Mouse (Mus musculus) urinary bladder, adult 18-20 months (tissue): ENCODE measurements around the gene Igflr1.

Source experiments
- DNase-seq, 2 experiments: peaks; one replicate each; pipeline ENCODE4 v3.0.0; 2022; ENCODE audit warnings: low spot score in 2 of 2, mixed read lengths in 2 of 2

The Igflr1 gene

DNA sequence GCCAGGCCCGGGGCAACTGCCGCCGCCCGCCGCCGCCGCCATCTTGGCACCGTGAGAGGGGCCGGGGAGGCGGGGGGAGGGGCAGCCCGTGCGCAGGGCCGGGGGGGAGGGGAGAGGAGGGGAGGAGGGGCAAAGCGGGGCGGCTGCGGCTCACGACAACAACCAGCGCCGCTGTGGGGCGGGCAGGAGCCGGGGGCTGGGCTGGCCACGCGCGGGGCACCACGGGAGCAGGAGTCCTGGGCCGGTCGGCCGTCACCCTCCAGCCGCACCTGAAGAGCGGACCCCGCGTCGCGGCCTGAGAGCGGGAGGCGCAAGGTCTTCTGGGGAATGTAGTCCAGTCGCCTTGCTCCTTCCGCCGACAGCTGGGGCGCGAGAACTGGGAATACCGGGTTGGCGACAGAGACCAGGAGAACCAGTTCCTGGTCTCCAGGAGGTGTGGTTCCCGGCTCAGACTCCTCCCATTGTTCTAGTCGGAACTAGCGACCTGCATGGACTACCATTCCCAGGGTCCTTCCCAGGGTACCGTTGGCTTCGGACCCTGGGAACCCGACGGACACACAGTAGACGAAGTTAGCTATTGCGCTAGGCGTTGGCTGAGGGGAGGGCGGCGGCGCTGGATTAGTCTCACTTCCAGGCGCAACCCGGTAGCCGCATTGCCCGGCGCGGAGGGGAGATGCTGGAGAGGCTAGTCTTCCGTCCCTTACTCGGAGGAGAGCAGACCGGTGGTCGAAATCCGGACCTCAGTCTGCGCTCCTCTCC, 23.6 kb downstream of the Igflr1 start, which contains the start of gene Kmt2b:
Gene Kmt2b, minus strand, starts transcription at position 51 of the 759 bp plus-strand sequence.
- peak; percentile 89 to 98 for DNase-seq

DNA sequence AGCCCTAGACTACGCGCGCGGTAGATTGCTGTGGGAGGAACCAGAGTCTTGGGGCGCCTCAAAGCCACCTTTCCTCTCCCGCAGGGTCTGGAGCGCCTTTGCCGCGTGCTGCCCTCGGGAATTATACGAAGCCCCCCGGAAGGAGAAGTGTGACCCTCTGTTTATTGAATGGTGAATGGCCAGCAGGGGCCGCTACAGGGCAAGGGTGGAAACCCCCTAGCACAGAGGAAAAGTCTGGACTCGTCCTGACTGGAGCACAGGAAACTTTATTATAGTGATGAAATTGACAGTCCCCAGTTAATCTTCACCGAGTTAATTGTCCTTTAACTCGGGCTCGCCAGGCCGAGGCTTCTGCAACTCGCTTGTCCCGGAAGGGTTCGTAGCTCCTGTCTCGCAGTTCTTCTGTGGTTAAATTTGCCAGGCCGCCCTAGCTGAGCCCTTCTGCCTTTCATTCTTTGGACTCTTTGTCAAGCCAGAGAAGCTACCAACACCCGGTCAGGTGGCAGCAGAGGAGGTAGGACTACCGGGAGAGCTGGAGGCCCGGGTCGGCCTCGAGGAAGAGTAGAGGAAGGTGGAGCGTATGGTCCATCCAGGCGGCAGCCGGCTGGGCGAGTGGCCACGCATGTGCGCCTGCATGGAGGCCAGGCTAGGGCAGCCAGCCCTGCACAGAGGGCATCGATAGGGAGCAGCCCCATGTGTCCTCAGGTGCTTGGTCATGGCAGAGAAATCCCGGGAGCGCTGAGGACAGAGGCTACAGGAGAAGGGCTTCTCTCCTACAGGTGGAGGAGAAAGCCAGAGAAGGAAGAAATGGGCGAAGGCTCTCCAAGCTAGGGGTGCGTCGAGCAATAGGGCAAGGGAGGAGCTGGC, 24.4 kb downstream of the Igflr1 start:
- DNase-seq, result peak; percentile 73 to 85

DNA sequence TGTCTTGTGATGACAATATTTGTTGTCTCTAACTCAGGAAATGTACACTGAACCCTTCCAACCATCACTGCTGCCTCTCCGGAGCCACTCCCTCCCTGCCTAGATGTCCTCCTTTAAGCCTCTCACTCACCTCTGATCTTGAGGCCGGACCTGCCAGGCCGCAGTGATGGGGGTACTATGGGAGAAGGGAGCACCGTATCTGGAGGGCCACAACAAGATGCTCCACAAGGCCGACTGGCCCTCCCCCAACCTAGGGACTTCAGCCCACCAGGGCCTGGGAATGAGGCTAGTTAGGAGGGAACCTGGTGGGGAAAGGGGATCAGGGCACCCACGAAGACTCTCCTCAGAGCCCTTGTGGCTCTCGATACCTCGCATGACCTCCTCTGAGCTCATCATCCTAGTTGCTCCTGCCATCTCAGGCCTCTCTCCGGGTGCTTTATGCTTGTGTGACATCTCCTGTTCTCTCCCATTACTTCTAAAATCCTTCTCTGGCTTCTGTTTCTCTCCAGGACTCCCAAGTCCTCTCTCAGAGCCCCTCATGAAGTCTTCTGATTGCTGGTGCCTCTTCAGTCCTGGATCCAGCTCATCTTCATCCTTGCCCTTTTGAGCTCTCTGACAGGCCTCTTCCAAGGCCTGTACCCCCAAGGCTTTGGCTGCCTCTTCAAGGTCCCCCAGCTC, 25.8 kb downstream of the Igflr1 start:
- DNase-seq, result no peak

DNA sequence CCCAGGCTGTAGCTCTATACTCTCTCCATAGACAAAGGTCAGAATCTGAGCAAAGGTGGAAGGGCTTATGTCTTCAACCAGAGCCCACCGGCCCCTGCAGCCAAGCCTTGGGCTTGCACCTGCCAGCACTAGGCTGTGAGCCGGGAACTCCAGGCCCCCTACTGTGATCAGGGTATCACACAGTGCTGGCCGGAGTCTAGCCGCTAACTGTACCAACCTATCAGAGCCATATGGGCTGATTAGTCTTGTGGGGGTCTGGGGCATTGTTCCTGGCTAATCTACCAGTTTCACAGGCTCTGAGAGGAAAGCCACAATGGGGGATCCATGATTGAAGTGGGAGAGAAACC, 26.4 kb downstream of the Igflr1 start:
- DNase-seq, result no peak

DNA sequence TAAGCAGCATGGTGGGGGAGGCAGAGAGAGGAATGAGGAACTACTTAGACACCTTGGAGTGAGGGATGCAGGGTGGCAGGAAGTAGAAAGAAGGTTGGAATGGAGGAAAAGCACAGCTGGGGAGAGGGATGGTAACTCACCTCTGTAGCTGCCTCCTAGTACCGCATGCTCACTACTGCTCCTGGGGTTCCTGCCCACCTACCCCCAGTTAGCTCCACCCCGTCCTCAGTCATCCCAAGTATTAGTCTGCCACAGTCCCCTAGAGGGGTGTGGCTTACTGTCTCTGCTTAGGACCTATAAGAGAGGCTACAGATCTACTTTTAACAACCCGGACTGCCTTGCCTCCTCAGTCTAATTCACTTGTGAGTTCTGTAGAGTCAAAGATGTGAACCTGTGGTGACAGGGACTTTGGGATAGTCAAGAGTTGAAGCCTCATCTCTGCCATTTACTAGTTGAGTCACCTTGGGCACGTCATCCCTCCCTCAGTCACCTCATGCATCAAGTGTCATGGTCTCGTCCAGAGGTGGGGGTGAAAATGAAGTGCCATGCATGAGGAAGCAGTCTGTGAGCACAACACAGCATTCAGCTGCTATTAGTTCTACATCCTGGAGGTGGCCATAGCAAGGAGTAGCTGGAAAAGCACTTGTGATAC, 27.7 kb downstream of the Igflr1 start:
- DNase-seq, result no peak

DNA sequence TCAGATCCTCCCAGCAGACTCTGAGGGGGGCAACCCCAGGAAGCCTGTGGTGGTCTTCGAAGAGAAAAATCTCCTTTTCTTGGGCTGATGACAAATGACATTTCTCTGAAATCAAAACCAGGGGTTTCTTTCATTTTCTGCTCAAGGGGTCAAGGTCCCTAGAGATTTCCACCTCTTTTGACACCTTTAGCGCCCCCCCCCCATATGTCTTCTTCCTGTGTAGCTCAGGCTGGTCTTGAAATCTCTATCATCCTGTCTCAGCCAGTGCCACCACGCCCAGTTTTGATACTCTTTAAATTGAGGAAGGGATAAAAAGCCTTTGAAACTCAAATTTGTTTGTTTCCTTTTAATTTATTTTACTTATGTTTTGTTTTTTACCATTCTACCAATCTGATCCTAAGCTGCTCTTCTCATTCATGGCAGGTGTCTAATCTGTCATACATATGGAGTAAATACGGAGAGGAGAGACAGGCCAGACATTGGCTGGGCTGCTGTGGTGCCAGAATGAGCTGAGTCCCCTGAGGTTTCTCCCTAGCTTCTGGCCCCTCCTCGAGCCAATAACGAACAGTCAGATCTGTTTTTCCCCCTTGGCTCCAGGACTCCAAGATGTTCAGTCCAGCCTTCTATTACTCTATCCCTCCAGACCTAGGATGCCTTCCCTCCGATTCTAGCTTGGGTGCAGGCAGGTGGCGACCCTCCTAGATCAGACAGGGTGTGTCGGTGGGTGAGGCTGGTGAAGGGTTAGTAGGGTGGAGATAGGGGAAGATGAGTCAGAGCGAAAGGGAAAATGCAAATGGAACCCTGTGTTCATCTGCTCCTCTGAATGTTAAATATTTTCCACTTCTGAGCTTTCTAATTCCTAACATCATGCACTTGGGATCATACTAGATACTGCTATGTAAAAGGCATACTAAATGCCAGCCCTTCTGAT, 28.6 kb downstream of the Igflr1 start:
- DNase-seq, result no peak

DNA sequence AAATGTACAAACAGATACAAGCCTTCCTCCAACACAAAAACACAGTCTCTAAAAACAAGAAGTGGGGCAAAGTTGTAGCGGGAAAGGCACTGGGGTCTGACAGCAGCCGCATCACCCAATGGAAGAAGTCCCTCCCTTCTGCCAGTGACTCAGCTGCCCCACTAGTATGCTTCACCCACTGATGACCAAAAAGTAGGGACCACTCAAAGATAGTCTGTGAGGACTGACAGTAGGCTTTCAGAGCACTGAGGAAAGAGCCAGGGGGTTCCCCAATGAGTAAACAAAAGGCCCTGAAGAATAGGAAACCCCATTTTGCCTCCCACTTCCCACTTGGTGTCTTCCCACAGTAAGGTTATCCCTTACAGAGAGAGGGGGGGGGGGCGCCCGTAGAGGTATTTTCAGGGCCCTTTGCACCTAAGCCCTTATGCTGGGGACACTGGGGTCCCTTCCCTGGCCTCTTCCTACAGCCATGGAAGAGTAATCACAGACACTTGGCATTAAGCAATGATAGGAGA, 29.3 kb downstream of the Igflr1 start:
- DNase-seq, result no peak

DNA sequence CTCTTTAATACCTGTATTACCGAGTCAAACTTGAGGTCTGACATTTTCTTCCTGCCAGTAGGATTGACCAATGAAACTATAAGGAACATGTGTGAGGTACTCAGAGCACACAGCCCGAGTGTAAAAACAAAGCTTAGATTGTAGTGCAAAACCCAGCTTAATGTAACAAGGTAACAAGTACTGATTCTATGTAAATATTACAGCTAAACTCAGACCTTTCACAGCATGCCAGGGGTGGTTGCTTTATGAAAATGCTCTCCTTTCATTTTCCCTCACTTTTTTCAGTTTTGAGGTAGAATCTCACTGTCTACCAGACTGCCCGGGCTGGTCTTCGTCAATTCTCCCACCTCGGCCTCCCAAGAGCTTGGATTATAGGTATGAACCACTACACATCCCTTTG, 30.9 kb downstream of the Igflr1 start:
- no peak for DNase-seq

DNA sequence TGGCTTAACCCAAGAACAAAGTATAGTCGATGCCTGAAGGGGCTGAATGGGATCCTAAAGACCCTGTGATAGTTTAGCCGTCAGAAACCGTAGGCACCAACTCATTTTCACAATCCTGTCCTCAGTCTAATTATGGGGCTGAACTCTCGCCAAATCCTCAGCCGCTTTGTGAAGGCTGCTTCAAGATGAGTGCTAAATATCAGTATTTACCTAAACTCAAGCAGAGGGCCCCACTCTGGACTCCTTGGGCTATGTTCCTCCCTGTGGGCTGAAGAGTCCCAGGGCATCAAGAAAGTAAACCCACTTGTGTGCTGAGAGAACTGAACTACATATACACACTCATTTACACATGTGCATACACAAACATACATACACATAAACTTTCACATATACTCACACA, 31.6 kb downstream of the Igflr1 start:
- DNase-seq, result no peak

DNA sequence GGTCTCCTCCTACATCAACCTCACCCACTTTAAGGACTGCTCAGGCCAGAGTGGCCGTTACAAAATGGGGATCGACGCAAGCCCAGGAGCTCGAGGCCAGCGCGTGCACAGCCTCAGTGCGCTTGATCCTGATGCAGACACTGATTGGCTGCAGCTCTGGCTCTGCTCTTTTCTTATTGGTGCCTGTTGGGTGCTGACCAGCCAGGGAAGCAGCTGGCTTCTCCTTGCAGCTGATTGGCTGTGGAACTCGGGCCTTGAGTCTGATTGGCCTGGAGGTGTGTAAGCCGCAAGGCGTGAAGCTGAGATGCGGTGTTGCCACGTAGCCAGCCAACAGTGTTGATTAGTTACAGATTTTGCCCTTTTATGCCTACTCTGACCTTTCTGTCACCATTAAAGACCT, 33.6 kb downstream of the Igflr1 start, which contains the start of gene Zbtb32:
Gene Zbtb32, minus strand, starts transcription at position 124 of the 400 bp plus-strand sequence.
- DNase-seq, result no peak

DNA sequence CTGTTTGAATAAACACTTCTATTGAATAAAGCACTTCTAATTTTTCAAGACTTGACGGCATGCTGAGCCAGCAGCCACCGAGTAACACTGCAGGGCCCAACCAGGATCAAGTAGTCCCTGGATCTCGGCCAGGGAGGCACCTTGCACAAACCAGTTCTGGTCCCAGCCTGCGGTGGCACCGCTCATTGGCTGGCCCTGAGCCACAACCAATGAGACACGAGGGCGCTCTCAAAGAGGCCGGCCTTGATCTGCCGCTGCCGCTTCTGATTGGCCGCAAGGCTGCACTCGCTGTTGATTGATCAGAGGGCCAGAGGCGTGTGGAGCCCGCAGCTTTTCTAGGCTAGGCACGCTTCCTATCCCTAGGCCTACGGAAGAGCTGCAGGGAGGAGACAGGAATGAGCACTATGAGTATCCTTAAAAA, 34.7 kb downstream of the Igflr1 start:
- DNase-seq, result peak; percentile 75 to 85

DNA sequence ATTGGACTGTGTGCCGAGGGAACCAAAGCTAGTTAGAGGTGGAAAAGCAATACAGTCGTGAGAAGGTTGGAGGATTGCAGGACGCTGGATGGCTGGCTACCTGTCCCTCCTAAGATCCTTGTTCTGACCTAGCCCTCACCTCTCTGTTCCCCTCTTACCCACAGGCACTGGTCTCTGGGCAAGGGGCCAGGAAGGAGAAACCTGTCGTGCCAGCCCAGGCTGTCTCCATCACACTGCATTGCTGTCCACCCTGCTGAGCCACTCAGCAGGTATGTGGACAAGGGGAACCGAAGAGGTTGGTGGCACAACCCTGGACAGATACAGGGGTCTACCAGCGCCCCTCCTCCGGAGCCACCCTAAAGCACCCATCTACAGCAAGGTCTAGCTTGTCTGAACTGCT, 35.4 kb downstream of the Igflr1 start:
- DNase-seq, result peak; percentile 61 to 86

DNA sequence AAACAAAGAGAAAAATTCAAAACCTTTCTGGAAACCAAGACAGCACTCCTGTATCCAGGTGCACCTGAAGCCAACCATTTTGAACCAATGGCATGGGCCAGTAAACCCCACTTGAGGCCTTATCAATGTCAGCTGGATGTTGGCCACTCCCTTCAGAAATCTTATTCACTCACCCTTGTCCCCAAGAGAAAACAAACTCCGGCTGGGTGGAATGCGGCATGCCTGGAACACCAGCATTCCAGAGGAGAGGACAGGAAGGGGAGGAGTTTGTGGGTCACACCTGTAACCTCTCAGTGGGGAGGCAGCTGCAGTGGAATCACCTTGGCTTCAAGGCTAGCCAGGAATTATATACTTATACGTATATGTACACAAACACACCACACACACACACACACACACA, 37.4 kb downstream of the Igflr1 start:
- peak in 1 of 2 experiments; percentile 78 for DNase-seq

DNA sequence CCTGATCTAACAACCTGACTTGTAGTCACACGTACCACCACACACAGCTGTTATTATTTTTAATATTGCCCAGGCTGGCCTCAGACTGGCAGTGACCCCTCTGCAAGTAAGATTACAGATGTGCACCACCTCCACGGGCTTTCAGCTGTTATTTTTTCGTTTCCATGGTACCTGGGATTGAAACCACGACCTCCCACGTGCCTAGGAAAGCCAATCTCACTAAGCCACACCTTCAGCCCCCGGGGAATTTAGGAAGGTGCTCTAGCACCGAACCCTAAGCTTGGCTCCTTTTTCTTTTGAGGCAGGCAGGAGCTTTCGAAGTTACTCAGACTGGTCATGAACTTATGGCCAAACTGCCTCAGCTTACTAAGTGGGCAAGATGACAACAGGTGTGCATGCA, 39.2 kb downstream of the Igflr1 start:
- DNase-seq, result no peak

DNA sequence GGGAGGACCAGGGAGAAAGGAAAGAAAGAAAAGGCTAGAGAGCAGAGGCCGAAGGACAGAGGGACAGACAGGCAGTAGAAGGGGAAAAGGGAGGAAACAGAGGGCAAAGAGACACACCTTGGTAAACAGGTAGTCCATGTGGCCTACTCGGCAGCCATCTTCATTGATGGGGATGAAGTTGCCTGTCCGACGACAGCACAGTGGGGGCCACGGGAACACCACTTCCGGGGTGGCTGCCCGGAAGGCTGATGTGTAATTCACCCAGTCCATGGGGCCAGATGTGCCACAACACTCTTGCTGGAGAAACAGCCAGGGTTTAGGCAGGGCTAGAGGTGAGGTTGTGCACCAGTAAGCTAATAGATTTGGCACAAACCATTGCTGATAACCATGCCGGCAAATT, 39.7 kb downstream of the Igflr1 start:
- no peak for DNase-seq

DNA sequence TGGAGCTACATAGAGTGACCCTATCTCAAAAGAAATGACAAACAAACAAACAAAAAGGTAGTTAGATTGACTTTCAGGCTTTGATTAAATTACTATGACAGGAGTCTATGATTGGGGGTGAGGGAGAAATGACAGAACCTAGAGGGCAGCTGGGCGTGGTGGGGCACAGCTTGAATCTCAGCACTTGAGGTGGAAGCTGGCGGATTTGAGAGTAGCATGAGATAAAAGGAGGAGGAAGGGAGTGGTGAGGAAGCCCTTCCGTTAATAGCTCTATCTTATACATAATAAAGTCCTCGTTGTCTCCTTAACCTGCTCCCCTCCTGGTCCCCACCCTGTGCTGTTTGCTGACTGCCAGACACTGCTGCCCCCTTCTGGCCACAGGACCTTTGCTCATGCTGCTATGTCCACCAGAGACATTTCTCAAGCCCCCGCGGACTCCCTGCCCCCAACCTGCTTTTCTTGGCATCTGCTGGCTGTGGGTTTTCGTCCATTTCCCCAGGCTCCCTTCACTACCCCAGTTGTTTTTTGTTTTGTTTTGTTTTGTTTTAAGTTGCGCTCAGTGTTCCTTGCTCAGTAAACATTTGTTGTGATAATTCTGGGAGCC, 42.6 kb downstream of the Igflr1 start:
- no peak for DNase-seq

DNA sequence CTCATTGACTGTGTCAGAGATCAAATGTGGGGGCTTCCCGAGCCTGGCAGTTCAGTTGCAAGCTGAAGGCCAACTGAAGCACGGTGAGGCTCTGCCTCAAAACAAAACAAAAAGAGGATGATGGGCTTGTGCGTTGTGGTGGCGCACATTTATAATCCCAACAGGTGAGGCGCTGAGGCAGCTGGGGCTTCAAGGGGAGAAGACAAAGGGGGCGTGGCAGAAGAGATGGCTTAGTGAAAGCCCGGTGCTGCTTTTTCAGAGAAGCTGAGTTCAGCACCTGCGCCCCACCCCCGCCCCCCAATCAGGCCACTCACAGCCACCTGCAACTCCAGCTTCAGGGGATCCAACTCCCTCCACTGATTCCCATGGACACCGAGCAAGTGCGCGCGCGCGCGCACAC, 43.2 kb downstream of the Igflr1 start:
- no peak for DNase-seq

DNA sequence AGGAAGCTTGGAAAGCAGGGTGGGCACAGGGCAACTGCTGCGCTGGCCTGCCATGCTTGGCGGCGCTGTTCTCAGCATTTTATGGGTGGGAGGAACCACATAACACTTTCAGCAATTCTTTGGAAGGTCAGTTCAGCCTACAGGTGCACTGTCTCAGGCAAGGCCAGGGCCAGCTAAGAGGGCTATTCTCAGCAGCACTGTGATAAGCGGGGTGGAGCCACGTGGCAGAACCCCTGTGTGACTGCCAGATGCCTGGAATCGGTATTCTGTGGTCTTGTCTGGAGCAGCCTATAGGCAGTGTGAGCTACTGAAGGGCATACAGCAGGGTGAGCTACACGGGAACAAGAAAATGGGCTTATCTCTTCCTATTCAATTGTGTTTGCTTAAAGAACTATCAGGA, 44.8 kb downstream of the Igflr1 start:
- no peak for DNase-seq

DNA sequence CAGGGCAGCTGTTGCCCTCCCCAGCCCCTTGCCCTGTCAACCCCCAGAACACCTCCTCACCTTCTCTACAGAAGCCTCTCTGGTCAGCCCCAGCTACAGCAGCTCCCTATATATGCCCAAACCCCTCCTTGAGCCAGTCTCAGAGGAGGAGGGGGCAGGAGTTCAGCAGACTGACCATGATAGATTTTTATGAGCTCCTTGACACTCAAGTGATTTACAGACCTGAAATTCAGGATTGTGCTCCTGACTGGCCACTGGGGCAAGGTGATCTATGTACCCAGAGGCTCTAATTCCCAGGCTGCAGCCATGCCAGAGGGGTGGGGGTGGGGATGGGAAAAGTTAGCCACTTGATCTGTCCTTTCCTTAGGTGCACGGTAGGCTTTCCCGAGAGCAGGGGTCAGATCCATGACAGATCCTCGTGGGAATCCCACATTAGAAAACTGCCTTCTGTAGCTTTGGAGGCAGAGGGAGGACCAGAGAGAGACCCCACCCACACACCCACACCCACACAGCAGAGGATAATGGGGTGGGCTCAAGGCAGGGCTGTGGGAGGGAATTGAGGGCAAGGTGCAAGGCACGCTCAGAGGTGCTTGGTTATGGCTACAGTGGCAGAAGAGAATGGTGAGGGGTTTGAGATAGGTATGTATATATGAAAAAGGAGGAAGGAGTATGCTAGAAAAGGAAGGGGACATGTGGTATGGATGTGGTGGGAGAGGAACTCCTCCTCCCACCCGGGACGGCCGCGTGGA, 47.6 kb downstream of the Igflr1 start, which contains the start of gene Upk1a:
Gene Upk1a, minus strand, starts transcription at position 194 of the 749 bp plus-strand sequence.
- DNase-seq, result peak in 1 of 2 experiments; percentile 60
